Mouse (Mus musculus) heart, postnatal 10 days (tissue): Measurements from ENCODE around the gene Il11ra1. TPM values are rescaled to one million over a fixed set of nuclear protein-coding genes. Genes with fewer than 3 reads are reported as not detected.
"Not testable (repeated sequence)": the region's sequence is repeated elsewhere in the genome, so short reads cannot be mapped to it uniquely, and the experiment has no call there.

ENCODE experiments used
- DNase-seq, 2 experiments: peaks; one replicate each; pipeline ENCODE4 v3.0.0; 2021
- intact Hi-C: fragments of 180-260 bp; cut with DNase I; formaldehyde crosslinking; loops from one replicate; pipeline ENCODE4 v1.15.1; 2025
- total RNA-seq, 2 experiments: library from RNA; stranded (reverse); gene quantifications; 2 replicates each; pipeline ENCODE4 v1.2.3; 2021

Il11ra1 gene
- 10 to 100 TPM; 65.3 to 66.2 TPM for total RNA-seq

DNA sequence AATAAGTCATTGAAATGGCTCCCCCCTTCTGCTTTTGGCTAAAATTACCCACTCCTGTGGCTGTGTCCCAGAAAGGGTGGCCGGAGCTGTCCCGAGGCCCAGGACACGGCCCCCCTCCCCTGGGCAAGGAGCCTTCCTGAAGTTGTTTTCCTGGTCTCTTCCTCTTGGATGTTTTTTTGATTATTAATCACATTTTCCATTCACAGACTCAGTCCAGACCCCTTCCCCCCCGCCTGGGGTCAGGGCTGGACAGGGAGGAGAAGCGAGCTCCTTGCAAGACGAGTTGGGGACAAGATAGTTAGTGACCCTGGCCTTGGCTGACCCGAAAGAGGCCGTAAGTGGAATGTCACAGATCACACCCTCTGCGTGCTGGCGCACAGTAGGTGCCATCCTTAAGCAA, at the start of gene Il11ra1:
Il11ra1 (plus strand) TSS at position 207 of the 400 bp plus-strand sequence.
- DNase-seq: not testable (repeated sequence)
- intact Hi-C loops: loop anchor here (10.0 kb wide), 2 partner anchors 45 to 175 kb away; no protein-coding TSS in a partner anchor

DNA sequence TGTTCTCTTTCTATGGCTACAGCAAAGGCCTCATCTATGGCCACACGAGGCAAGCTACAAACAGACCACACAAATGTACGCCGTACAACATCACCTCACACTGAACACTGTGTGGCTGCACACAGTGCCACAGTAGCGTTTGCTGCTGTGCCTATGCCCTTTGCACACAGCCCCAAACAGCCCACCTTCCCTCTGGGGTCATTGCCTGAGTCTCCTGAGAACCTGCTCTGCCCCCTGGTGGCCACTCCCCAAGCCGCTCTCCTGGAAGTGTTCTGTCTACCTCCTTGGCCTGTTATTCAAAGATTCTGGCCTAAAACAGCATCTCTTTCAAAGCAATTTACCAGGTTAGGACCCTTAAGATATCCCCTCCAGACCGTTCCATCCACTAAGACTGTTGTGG, 46.5 kb upstream of the Il11ra1 start:
- intact Hi-C loops: loop anchor here (1.0 to 10.0 kb wide), 3 partner anchors 39 to 184 kb away; no protein-coding TSS in a partner anchor
- DNase-seq: peak; percentile 70 to 84

DNA sequence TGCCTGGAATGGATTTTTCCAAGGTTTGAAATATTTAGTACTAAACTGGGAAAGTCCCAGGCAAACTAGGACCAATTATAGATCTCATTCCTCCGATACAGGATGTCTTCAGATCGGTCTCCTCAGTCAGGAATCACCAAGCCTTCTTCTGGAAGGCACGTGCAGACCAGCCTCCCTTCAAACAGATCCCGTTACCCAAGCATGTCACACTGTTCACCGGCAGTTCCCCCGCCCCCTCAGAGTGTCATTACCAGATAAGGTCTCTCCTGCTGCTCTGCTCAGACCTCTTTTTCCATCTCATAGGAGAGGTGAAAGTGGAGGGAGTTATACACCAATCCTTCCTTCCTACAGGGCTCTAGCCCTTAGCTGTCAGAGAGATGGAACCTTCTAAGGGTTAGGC, 46.1 kb upstream of the Il11ra1 start:
- no peak for DNase-seq
- intact Hi-C loops: loop anchor here (1.0 to 10.0 kb wide), 3 partner anchors 39 to 185 kb away; no protein-coding TSS in a partner anchor

GRCm38 (mm10) chr4:41654217-41654616, 45.6 kb upstream of the Il11ra1 start:
- peak; percentile 65 to 80 for DNase-seq
- intact Hi-C loops: loop anchor here (10.0 kb wide), 1 partner anchor 51 kb away; no protein-coding TSS in a partner anchor

- no peak for DNase-seq
- intact Hi-C loops: loop anchor here (10.0 kb wide), 1 partner anchor 49 kb away; no protein-coding TSS in a partner anchor
These were observed 44.3 kb upstream of the Il11ra1 start for GRCm38 (mm10) chr4:41655525-41655924.

- intact Hi-C loops: loop anchor here (10.0 kb wide), 1 partner anchor 46 kb away; no protein-coding TSS in a partner anchor
- DNase-seq: no peak
These were observed 41.0 kb upstream of the Il11ra1 start for GRCm38 (mm10) chr4:41658566-41659384.

GRCm38 (mm10) chr4:41659556-41659955, 40.2 kb upstream of the Il11ra1 start:
- intact Hi-C loops: loop anchor here (10.0 kb wide), 1 partner anchor 45 kb away; no protein-coding TSS in a partner anchor
- no peak for DNase-seq

- no peak for DNase-seq
- intact Hi-C loops: no loop called here
These were observed 38.8 kb upstream of the Il11ra1 start for GRCm38 (mm10) chr4:41660851-41661430.

DNA sequence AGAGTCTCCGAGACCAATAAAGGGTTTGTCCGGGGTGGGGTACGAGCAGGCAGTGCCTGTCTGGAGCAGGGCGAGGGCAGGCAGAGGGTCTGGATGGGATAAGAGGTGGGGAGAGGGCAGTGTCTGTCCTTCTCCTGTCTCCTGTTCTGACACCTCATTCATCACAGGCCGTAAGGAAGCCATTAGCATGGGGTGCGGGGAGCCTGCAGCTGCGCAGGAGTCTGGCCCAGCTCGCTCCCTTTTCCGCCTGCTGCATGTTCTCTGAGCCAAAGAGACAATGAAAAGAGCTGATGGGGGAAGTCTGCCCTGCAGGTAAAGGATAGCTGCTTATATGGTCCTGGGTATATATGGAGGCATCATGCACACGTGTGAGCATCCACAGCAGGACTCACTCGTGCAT, 37.1 kb upstream of the Il11ra1 start:
- intact Hi-C loops: no loop called here
- DNase-seq: no peak

- intact Hi-C loops: no loop called here
- no peak for DNase-seq
These were observed 36.2 kb upstream of the Il11ra1 start for GRCm38 (mm10) chr4:41663614-41664013.

DNA sequence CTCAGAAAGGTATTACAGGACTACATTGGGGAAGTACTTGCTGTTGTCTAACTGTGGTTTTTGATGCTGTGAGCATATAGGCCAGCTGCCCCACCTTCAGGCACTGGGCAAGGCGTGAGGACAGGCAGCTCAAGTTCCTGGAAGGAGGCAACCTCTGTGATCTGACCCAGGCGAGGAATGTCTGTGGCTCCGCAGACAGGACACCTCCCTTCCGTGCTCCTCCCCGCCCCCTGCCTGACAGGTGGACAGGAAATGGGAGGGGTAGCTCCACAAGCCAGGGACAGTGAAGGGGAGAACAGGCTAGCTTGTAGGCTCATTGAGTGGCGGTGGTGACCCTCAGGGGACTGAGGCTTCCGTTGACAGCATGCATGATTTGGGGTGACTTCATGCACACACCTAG, 35.3 kb upstream of the Il11ra1 start:
- no peak for DNase-seq
- intact Hi-C loops: no loop called here

GRCm38 (mm10) chr4:41665009-41665675, 34.6 kb upstream of the Il11ra1 start:
- DNase-seq: no peak
- intact Hi-C loops: no loop called here

- intact Hi-C loops: no loop called here
- no peak for DNase-seq
These were observed 33.1 kb upstream of the Il11ra1 start for GRCm38 (mm10) chr4:41666646-41667045.

GRCm38 (mm10) chr4:41670836-41671235, 29.0 kb upstream of the Il11ra1 start:
- intact Hi-C loops: no loop called here

GRCm38 (mm10) chr4:41671500-41671899, 28.3 kb upstream of the Il11ra1 start:
- DNase-seq: no peak
- intact Hi-C loops: no loop called here

More at GRCm38 (mm10) chr4:41670836-41671235, 29.0 kb upstream of the Il11ra1 start:
- no peak for DNase-seq

- DNase-seq: no peak
- intact Hi-C loops: no loop called here
These were observed 27.8 kb upstream of the Il11ra1 start for GRCm38 (mm10) chr4:41671963-41672480.

GRCm38 (mm10) chr4:41672522-41672963, 27.2 kb upstream of the Il11ra1 start:
- no peak for DNase-seq

DNA sequence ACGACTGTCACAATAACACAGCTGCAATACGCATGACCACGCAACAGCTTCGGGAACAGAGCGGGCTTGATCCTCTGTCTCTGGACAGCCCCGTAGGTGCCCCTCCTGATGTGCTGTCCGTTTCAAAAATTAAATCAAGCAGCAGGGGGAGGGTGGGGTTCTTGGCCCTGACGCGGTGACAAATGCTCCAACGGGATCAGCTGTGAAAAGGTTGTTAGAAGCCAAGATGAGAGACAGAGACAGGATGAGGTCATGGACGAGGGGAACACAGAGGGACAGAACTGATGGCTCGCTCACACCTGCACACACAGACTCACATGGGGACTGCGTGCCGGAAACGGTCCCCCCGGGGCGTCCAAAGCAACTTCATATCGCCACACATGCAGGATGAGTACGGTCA, 26.6 kb upstream of the Il11ra1 start:
- intact Hi-C loops: no loop called here
- DNase-seq: no peak

More at GRCm38 (mm10) chr4:41672522-41672963, 27.2 kb upstream of the Il11ra1 start:
- intact Hi-C loops: no loop called here

- no peak for DNase-seq
These were observed 23.4 kb upstream of the Il11ra1 start for GRCm38 (mm10) chr4:41676248-41677005.

More at GRCm38 (mm10) chr4:41676248-41677005, 23.4 kb upstream of the Il11ra1 start:
- intact Hi-C loops: no loop called here
